Mouse (Mus musculus): ENCODE results near the gene Srebf2. TPM values are rescaled to one million over a fixed set of nuclear protein-coding genes. Genes with fewer than 3 reads are reported as not detected.
"Not testable (repeated sequence)": the region's sequence is repeated elsewhere in the genome, so short reads cannot be mapped to it uniquely, and the experiment has no call there.

Gene Srebf2
- total and polyA plus RNA-seq, 2 experiments from 2014 or later: 171 to 193 TPM

GRCm38 (mm10) chr15:82235661-82236060 is 88.7 kb downstream of the Srebf2 start:
- Histone ChIP-seq H3K9ac (no peak overlapping the region), H3K4me2 (ENCODE audit: low read depth) (no peak overlapping the region), H3K4me3 (ENCODE audit: low read depth, low read length) (no peak overlapping the region), H3K4me1 (ENCODE audit: insufficient read depth) (no peaks in the 10 kb centered on the region), H3K36me3 (ENCODE audit: insufficient read depth) (no peaks in the 10 kb centered on the region), H3K9me3 (ENCODE audit: low read length) (no peaks in the 10 kb centered on the region), H3K27me3 (ENCODE audit: insufficient read depth, low read length) (no peaks in the 10 kb centered on the region), H3K27ac (ENCODE audit: low read depth, low read length) (no peak overlapping the region)
- WGBS: 75% methylated on average over 10 of the region's 10 CpGs
- TF ChIP-seq CTCF (IDR thresholded peaks at IDR 0.05; ENCODE audit: low read depth): no peak
- ATAC-seq (no peak), DNase-seq (no peak)

- DNase-seq (peak; percentile 90), ATAC-seq (peak; percentile 85)
- no peak overlapping the region for H3K4me3 ChIP-seq (ENCODE audit: low read depth, low read length)
- H3K4me2 ChIP-seq (ENCODE audit: low read depth): no peak overlapping the region
- H3K9me3 ChIP-seq (ENCODE audit: low read length): no peaks in the 10 kb centered on the region
- no peak overlapping the region for H3K9ac ChIP-seq
- TF ChIP-seq CTCF (IDR thresholded peaks at IDR 0.05; ENCODE audit: low read depth): peak; percentile 99
- H3K27me3 ChIP-seq (ENCODE audit: insufficient read depth, low read length): no peaks in the 10 kb centered on the region
- no peaks in the 10 kb centered on the region for H3K4me1 ChIP-seq (ENCODE audit: insufficient read depth)
- WGBS: 20% methylated on average over 5 of the region's 5 CpGs
- no peaks in the 10 kb centered on the region for H3K36me3 ChIP-seq (ENCODE audit: insufficient read depth)
- H3K27ac ChIP-seq (ENCODE audit: low read depth, low read length): no peak overlapping the region
Observed at GRCm38 (mm10) chr15:82236565-82236964, 89.6 kb downstream of the Srebf2 start.

GRCm38 (mm10) chr15:82243311-82243710 is 96.3 kb downstream of the Srebf2 start:
- Histone ChIP-seq H3K27me3 (ENCODE audit: insufficient read depth, low read length) (no peaks in the 10 kb centered on the region), H3K27ac (ENCODE audit: low read depth, low read length) (no peak overlapping the region), H3K4me2 (ENCODE audit: low read depth) (peak overlapping the region; percentile 98), H3K9ac (no peak overlapping the region), H3K9me3 (ENCODE audit: low read length) (no peaks in the 10 kb centered on the region), H3K4me1 (ENCODE audit: insufficient read depth) (0 out of 2 replicates have a peak, but pooled peaks cover 3% of the 10 kb centered on the region), H3K36me3 (ENCODE audit: insufficient read depth) (no peaks in the 10 kb centered on the region), H3K4me3 (ENCODE audit: low read depth, low read length) (peak overlapping the region; percentile 76)
- TF ChIP-seq CTCF (IDR thresholded peaks at IDR 0.05; ENCODE audit: low read depth): peak; percentile 26
- ATAC-seq (no peak), DNase-seq (no peak)
- WGBS: 59% methylated on average over 3 of the region's 3 CpGs

- peak overlapping the region; percentile 57 for H3K27ac ChIP-seq (ENCODE audit: low read depth, low read length)
- H3K9ac ChIP-seq: peak overlapping the region; percentile 53
- no peaks in the 10 kb centered on the region for H3K36me3 ChIP-seq (ENCODE audit: insufficient read depth)
- no peaks in the 10 kb centered on the region for H3K9me3 ChIP-seq (ENCODE audit: low read length)
- DNase-seq: no peak
- no peak for TF ChIP-seq CTCF (IDR thresholded peaks at IDR 0.05; ENCODE audit: low read depth)
- peak overlapping the region; percentile 98 for H3K4me2 ChIP-seq (ENCODE audit: low read depth)
- WGBS: under 1% methylated on average over 12 of the region's 12 CpGs
- 0 out of 2 replicates have a peak, but pooled peaks cover 3% of the 10 kb centered on the region for H3K4me1 ChIP-seq (ENCODE audit: insufficient read depth)
- no peaks in the 10 kb centered on the region for H3K27me3 ChIP-seq (ENCODE audit: insufficient read depth, low read length)
- peak; percentile 40 for ATAC-seq
- peak overlapping the region; percentile 76 for H3K4me3 ChIP-seq (ENCODE audit: low read depth, low read length)
Observed at GRCm38 (mm10) chr15:82243742-82244114, 96.7 kb downstream of the Srebf2 start.

- under 1% methylated on average over 65 of the region's 65 CpGs for WGBS
- no peaks in the 10 kb centered on the region for H3K36me3 ChIP-seq (ENCODE audit: insufficient read depth)
- no peaks in the 10 kb centered on the region for H3K9me3 ChIP-seq (ENCODE audit: low read length)
- peak within 1 kb of the TSS; percentile 53 for H3K9ac ChIP-seq
- TF ChIP-seq CTCF (IDR thresholded peaks at IDR 0.05; ENCODE audit: low read depth): peak; percentile 7; the same call in 1 of the 2 replicates
- H3K4me2 ChIP-seq (ENCODE audit: low read depth): peak within 1 kb of the TSS; percentile 98
- no peaks in the 10 kb centered on the region for H3K27me3 ChIP-seq (ENCODE audit: insufficient read depth, low read length)
- ATAC-seq (peak; percentile 99), DNase-seq (peak; percentile 96)
- peak within 1 kb of the TSS; percentile 76 for H3K4me3 ChIP-seq (ENCODE audit: low read depth, low read length)
- 0 out of 2 replicates have a peak, but pooled peaks cover 3% of the 10 kb centered on the region for H3K4me1 ChIP-seq (ENCODE audit: insufficient read depth)
- peak within 1 kb of the TSS; percentile 57 for H3K27ac ChIP-seq (ENCODE audit: low read depth, low read length)
Observed at GRCm38 (mm10) chr15:82244115-82244804, 97.3 kb downstream of the Srebf2 start, which contains the start of gene Cenpm. TSS of gene Cenpm (minus strand) at chr15:82244748.

- not testable (repeated sequence) for ATAC-seq; DNase-seq; H3K4me1 ChIP-seq (ENCODE audit: insufficient read depth); H3K9me3 ChIP-seq (ENCODE audit: low read length); H3K27me3 ChIP-seq (ENCODE audit: insufficient read depth, low read length); H3K36me3 ChIP-seq (ENCODE audit: insufficient read depth)
- H3K4me2 ChIP-seq (ENCODE audit: low read depth): peak overlapping the region; percentile 98
- WGBS: 24% methylated on average over 9 of the region's 9 CpGs
- H3K4me3 ChIP-seq (ENCODE audit: low read depth, low read length): peak overlapping the region; percentile 76
- 0 out of 2 replicates have a peak overlapping the region, but pooled peaks have one; percentile 15 for H3K27ac ChIP-seq (ENCODE audit: low read depth, low read length)
- peak overlapping the region; percentile 53; the same call in 1 of the 2 replicates for H3K9ac ChIP-seq
Observed at GRCm38 (mm10) chr15:82244805-82245161, 97.8 kb downstream of the Srebf2 start.

- Histone ChIP-seq H3K9me3 (ENCODE audit: low read length) (no peaks in the 10 kb centered on the region), H3K36me3 (ENCODE audit: insufficient read depth) (no peaks in the 10 kb centered on the region), H3K27ac (ENCODE audit: low read depth, low read length) (no peak overlapping the region), H3K4me3 (ENCODE audit: low read depth, low read length) (no peak overlapping the region), H3K27me3 (ENCODE audit: insufficient read depth, low read length) (no peaks in the 10 kb centered on the region), H3K4me2 (ENCODE audit: low read depth) (no peak overlapping the region), H3K9ac (no peak overlapping the region), H3K4me1 (ENCODE audit: insufficient read depth) (0 out of 2 replicates have a peak, but pooled peaks cover 3% of the 10 kb centered on the region)
- no peak for ATAC-seq
- DNase-seq: no peak
- WGBS: 82% methylated on average over 3 of the region's 3 CpGs
- TF ChIP-seq CTCF (IDR thresholded peaks at IDR 0.05; ENCODE audit: low read depth): no peak
Observed at GRCm38 (mm10) chr15:82247131-82247776, 100.3 kb downstream of the Srebf2 start.

Measured in forebrain, postnatal 0 days (tissue).